Mouse (Mus musculus) kidney, adult 11 months (tissue): ENCODE measurements around the gene Usp19.

Experiments
- DNase-seq: peaks from one replicate; pipeline ENCODE4 v3.0.0; 2022

Gene Usp19

GRCm38 (mm10) chr9:108469430-108469829, 21.0 kb upstream of the Usp19 start:
- no peak for DNase-seq

DNA sequence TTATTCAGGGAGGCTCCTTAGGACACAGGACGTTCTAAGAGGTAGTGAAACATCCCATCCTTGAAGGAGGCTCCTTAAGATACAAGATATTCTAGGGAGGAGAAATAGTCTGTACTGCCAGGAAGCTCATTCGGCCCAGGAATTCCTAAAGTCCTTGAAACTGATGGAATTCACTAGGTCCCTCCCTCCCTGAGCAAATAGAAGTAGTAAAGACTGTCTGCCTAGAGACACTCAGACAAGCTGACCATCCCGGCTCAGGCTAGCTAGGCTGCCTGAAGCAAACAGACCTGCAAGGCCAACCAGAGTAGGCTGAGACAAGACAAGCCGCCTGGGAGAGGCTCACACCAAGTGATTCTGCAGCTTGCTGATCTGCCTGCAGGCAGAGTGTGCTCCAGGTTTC, 20.6 kb upstream of the Usp19 start:
- DNase-seq, result no peak

DNA sequence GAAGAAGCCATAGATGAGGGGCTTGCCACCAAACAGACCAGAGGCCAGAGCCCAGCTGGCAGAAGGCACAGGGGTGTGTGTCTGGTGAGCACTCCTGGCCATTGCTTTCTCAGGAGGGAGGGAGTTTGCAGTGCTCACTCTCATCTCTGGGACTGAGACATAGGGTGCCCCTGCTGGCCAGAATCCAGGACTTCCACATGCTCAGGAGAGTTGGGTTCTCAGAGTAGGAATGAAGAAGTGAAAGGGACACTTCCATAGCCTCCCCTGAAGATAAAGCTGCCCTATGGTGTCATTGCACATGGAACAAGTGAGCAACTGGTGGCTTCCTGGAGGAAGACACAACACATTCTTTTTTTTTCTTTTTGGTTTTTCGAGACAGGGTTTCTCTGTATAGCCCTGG, 15.9 kb upstream of the Usp19 start:
- no peak for DNase-seq

- peak; percentile 83 for DNase-seq
Observed at GRCm38 (mm10) chr9:108478638-108479156, 11.7 kb upstream of the Usp19 start.

DNA sequence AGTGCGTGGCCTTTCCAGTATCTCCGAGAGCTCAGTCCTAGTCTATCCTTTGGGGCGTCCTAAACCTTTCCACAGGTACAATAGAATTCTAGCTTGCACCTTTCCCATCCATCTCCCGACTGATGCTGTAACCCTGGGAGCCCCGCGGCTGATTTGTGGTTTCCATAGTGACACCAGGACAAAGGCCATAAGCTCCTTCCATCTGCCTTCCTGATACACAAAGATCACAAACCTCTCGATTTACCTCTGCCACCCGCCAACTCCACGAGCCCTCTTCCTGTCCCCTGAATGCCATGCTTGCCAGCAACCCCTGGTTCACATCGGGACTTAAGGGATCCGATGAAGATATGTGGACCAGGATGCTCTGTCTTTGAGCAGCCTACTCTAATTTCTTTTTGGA, 11.2 kb upstream of the Usp19 start:
- peak; percentile 3 for DNase-seq

- no peak for DNase-seq
Observed at GRCm38 (mm10) chr9:108479721-108480351, 10.6 kb upstream of the Usp19 start, which contains the start of gene Lamb2. Lamb2 (plus strand) TSS chr9:108479736.

DNA sequence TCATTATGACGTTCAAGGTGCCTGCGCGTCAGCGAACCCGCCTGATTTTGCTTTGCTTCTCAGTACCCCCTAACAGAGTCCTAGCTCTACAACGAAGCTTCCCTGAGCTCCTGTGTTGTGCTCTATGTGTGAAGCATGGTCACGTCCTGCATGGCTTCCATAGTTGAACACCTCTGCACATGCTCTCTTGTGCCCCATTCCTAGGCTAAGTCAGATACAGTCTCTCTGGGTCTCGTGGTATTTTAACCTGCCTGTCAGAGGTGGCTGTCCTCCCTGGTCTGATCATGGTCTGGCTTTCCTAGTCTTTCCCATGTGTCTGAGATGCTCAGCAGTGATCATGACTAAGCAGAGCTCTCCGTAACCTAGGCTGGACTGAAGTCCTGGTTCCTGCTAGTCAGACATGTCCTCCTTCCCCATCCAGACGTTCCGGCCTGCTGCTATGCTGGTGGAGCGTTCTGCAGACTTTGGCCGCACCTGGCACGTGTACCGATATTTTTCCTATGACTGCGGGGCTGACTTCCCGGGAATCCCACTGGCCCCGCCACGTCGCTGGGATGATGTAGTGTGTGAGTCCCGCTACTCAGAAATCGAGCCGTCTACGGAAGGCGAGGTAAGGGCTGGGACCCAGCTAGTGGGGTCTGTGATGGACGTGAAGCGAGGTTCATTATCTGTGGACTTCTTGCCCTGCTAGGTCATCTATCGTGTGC, 9.4 kb upstream of the Usp19 start:
- no peak for DNase-seq

DNA sequence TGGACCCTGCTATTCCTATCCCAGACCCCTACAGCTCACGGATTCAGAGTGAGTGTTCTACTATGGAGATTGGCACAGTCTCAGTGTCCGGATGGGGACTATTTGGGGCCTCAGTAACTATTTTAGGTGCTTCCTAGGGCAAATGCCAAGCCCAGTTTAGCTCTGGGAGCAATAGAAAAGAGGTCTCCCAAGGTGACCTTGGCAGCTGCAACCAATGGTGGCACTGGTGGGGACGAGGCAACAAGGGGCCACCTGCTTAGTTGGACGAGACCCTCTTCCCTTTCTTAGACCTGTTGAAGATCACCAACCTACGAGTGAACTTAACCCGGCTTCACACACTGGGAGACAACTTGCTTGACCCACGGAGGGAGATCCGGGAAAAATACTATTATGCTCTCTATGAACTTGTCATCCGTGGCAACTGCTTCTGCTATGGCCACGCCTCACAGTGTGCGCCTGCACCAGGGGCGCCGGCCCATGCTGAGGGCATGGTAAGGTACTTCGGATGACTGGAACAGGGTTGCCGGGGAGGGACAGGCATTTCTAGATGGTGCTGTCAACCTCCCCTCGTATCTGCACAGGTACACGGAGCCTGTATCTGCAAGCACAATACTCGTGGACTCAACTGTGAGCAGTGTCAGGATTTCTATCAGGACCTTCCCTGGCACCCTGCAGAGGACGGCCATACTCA, 8.7 kb upstream of the Usp19 start:
- no peak for DNase-seq

GRCm38 (mm10) chr9:108483051-108483790, 7.2 kb upstream of the Usp19 start:
- DNase-seq, result no peak

DNA sequence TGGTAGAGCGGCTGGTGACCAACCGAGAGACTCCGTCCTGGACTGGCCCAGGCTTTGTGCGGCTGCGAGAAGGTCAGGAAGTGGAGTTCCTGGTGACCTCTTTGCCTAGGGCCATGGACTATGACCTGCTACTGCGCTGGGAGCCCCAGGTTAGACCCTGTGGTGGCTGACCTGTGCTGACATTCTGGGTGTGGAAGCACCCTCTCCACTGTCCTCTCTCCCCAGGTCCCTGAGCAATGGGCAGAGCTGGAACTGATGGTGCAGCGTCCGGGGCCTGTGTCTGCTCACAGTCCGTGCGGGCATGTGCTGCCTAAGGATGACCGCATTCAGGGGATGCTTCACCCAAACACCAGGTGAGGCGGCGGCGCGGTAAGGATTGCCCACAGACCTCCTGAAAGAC, 6.4 kb upstream of the Usp19 start:
- no peak for DNase-seq

- DNase-seq, result no peak
Observed at GRCm38 (mm10) chr9:108485301-108485875, 5.0 kb upstream of the Usp19 start.

- no peak for DNase-seq
Observed at GRCm38 (mm10) chr9:108486973-108487530, 3.4 kb upstream of the Usp19 start.

- DNase-seq, result no peak
Observed at GRCm38 (mm10) chr9:108488403-108488802, 2.0 kb upstream of the Usp19 start.

DNA sequence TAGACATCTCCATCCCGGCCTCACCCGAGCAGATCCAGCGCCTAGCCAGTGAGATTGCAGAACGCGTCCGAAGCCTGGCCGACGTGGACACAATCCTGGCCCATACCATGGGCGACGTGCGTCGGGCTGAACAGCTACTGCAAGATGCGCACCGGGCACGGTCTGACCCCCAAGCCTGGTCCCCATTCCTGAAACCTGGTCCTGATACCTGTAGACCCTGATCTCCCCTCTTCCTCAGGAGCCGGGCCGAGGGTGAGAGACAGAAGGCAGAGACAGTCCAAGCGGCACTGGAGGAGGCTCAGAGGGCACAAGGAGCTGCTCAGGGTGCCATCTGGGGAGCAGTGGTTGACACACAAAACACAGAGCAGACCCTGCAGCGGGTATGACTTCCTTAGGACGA, 1.2 kb upstream of the Usp19 start:
- peak; percentile 5 for DNase-seq

GRCm38 (mm10) chr9:108489702-108490558, 472 bp upstream of the Usp19 start:
- no peak for DNase-seq

- no peak for DNase-seq
Observed at GRCm38 (mm10) chr9:108491286-108491580, 831 bp downstream of the Usp19 start.

DNA sequence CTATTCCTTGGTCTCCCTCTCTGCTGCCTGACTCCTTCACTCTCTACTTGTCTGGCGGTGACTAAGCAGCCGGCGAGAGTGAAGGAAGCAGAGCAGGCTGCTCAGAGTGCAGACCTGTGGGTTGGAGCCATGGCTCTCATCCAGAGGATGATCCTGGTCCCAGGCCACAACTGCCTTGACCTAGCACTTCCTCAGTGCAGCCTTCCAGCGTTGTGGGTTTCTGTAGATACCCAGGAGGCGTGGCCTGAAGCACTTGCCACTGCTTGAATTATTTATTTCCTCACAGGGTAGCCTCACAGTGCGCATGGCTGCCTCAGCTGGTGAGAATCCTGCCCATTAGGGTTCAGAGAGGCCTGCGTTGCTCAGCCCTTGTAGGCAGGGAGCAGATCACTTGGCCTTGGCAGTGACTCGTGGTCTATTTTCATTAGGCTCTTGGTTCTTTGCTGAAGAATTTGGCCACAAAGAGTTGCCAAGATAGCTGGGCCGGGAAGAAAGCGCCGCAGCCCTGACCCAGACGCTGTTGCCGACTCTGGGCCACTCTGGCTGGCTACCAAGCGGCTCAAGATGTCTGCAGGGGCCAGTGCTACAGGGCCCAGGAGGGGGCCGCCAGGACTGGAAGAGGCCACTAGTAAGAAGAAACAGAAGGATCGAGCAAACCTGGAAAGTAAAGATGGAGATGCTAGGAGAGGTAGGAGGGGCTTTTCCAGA, 1.8 kb downstream of the Usp19 start:
- no peak for DNase-seq

GRCm38 (mm10) chr9:108493246-108493645, 2.8 kb downstream of the Usp19 start:
- no peak for DNase-seq

GRCm38 (mm10) chr9:108494146-108494825, 3.9 kb downstream of the Usp19 start:
- no peak for DNase-seq

DNA sequence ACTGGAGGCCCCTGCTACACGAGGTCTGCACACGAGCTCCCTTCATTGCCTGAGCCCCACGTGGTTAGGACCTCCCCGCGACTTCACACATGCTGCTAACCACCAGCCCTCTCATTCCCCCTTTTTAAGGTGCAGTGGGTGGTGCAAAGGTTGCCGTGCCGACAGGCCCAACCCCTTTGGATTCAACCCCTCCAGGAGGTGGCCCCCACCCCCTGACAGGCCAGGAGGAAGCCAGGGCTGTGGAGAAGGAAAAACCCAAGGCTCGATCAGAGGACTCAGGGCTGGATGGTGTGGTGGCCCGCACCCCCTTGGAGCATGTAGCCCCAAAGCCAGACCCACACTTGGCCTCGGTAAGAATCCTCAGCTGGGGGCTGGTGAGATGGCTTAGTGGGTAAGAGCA, 4.5 kb downstream of the Usp19 start:
- DNase-seq, result no peak
